Mouse (Mus musculus): ENCODE data around the gene Tspan33. TPM values are rescaled to one million over a fixed set of nuclear protein-coding genes. Genes with fewer than 3 reads are reported as not detected.

Tspan33 gene
- polyA plus RNA-seq, 1 experiment from 2014 or later, result 2.8 TPM

DNA sequence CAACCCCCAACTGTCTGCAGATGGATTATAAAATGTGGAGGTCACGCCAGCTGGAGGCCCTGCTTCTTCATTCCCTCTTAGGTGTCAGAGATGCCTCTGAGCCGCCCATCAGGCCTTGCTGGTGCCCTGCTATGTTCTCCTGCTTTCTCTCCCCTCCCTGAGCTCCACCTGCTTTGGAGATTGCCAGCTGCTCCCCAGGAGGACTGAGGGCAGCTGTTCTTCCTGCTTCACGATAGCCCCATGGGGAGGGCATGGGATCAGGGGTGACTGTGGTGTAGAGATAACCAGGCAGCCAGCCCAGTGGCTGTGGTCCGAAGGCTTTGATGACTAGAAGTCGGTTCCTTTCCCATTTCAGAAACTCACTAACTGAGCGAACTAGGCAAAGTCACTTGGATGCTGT lies 7.0 kb downstream of the Tspan33 start:
- H3K4me3 ChIP-seq, result no peak overlapping the region
- no peak overlapping the region for H3K9ac ChIP-seq
- no peak for ATAC-seq (ENCODE audit: insufficient number of reproducible peaks, insufficient read depth, low FRiP score, low TSS enrichment, low read depth)
- H3K4me2 ChIP-seq, result no peak overlapping the region
- no peaks in the 10 kb centered on the region for H3K36me3 ChIP-seq
- H3K4me1 ChIP-seq, result no peaks in the 10 kb centered on the region
- H3K27me3 ChIP-seq, result peaks cover 4% of the 10 kb centered on the region; the same call in 1 of the 2 replicates
- no peak overlapping the region for H3K27ac ChIP-seq
- WGBS, result 78% methylated on average over 6 of the region's 6 CpGs
- no peaks in the 10 kb centered on the region for H3K9me3 ChIP-seq

- Histone ChIP-seq H3K9me3 (no peaks in the 10 kb centered on the region), H3K9ac (no peak overlapping the region), H3K36me3 (no peaks in the 10 kb centered on the region), H3K4me3 (no peak overlapping the region), H3K27me3 (no peaks in the 10 kb centered on the region), H3K4me2 (no peak overlapping the region), H3K27ac (no peak overlapping the region), H3K4me1 (no peaks in the 10 kb centered on the region)
- no peak for ATAC-seq (ENCODE audit: insufficient number of reproducible peaks, insufficient read depth, low FRiP score, low TSS enrichment, low read depth)
- 88% methylated on average over 3 of the region's 3 CpGs for WGBS
Measured at GRCm38 (mm10) chr6:29702126-29702525, 8.1 kb downstream of the Tspan33 start.

DNA sequence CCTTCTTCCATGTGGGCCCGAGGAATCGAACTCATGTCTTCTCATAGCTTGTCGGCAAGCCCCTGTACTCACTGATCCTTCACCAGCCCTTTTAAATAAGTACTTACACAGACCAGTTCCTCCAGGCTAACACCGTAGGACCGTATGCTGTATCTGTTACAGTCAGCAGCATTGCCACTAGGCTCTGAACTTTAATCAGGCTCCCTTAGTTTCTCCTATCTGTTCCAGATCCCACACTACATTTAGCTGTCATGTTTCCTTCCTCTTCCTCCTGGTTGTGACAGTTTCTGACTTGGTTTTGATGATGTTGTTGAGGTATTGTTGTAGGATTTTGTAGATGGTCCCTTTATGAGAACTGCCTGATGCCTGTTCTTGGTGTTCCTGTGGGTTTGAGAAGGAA lies 10.1 kb downstream of the Tspan33 start:
- peaks cover 6% of the 10 kb centered on the region for H3K4me1 ChIP-seq
- WGBS, result 85% methylated on average over 5 of the region's 5 CpGs
- no peaks in the 10 kb centered on the region for H3K36me3 ChIP-seq
- H3K4me2 ChIP-seq, result no peak overlapping the region
- H3K9me3 ChIP-seq, result no peaks in the 10 kb centered on the region
- H3K27ac ChIP-seq, result no peak overlapping the region
- H3K4me3 ChIP-seq, result no peak overlapping the region
- H3K9ac ChIP-seq, result no peak overlapping the region
- no peaks in the 10 kb centered on the region for H3K27me3 ChIP-seq
- no peak for ATAC-seq (ENCODE audit: insufficient number of reproducible peaks, insufficient read depth, low FRiP score, low TSS enrichment, low read depth)

GRCm38 (mm10) chr6:29707902-29708301 lies 13.9 kb downstream of the Tspan33 start:
- no peak for ATAC-seq (ENCODE audit: insufficient number of reproducible peaks, insufficient read depth, low FRiP score, low TSS enrichment, low read depth)
- Histone ChIP-seq H3K27me3 (no peaks in the 10 kb centered on the region; the same call in 1 of the 2 replicates), H3K4me1 (peaks cover 19% of the 10 kb centered on the region), H3K4me3 (no peak overlapping the region), H3K9ac (no peak overlapping the region), H3K27ac (no peak overlapping the region), H3K9me3 (no peaks in the 10 kb centered on the region), H3K36me3 (no peaks in the 10 kb centered on the region), H3K4me2 (no peak overlapping the region)
- 11% methylated on average over 2 of the region's 2 CpGs for WGBS

GRCm38 (mm10) chr6:29711318-29711717 lies 17.3 kb downstream of the Tspan33 start:
- peaks cover 19% of the 10 kb centered on the region for H3K4me1 ChIP-seq
- no peaks in the 10 kb centered on the region for H3K36me3 ChIP-seq
- 24% methylated on average over 3 of the region's 3 CpGs for WGBS
- no peak overlapping the region for H3K4me3 ChIP-seq
- H3K4me2 ChIP-seq, result no peak overlapping the region
- ATAC-seq (ENCODE audit: insufficient number of reproducible peaks, insufficient read depth, low FRiP score, low TSS enrichment, low read depth), result no peak
- no peaks in the 10 kb centered on the region for H3K9me3 ChIP-seq
- H3K27ac ChIP-seq, result no peak overlapping the region
- H3K27me3 ChIP-seq, result no peaks in the 10 kb centered on the region; the same call in 1 of the 2 replicates
- no peak overlapping the region for H3K9ac ChIP-seq

GRCm38 (mm10) chr6:29712011-29712584 lies 18.1 kb downstream of the Tspan33 start:
- no peaks in the 10 kb centered on the region for H3K9me3 ChIP-seq
- ATAC-seq (ENCODE audit: insufficient number of reproducible peaks, insufficient read depth, low FRiP score, low TSS enrichment, low read depth), result no peak
- no peak overlapping the region for H3K9ac ChIP-seq
- peaks cover 2% of the 10 kb centered on the region for H3K27me3 ChIP-seq
- H3K27ac ChIP-seq, result no peak overlapping the region
- H3K36me3 ChIP-seq, result no peaks in the 10 kb centered on the region
- no peak overlapping the region for H3K4me2 ChIP-seq
- no peak overlapping the region for H3K4me3 ChIP-seq
- WGBS, result 46% methylated on average over 3 of the region's 3 CpGs
- peaks cover 19% of the 10 kb centered on the region for H3K4me1 ChIP-seq

- H3K9ac ChIP-seq, result no peak overlapping the region
- ATAC-seq (ENCODE audit: insufficient number of reproducible peaks, insufficient read depth, low FRiP score, low TSS enrichment, low read depth), result no peak
- WGBS, result 73% methylated on average over 10 of the region's 10 CpGs
- H3K36me3 ChIP-seq, result no peaks in the 10 kb centered on the region
- H3K27ac ChIP-seq, result no peak overlapping the region
- no peaks in the 10 kb centered on the region for H3K9me3 ChIP-seq
- H3K4me1 ChIP-seq, result peaks cover 30% of the 10 kb centered on the region
- no peak overlapping the region for H3K4me3 ChIP-seq
- no peak overlapping the region for H3K4me2 ChIP-seq
- H3K27me3 ChIP-seq, result peaks cover 9% of the 10 kb centered on the region
Measured at GRCm38 (mm10) chr6:29716624-29717365, 22.8 kb downstream of the Tspan33 start.

GRCm38 (mm10) chr6:29717541-29717940 lies 23.5 kb downstream of the Tspan33 start:
- H3K9me3 ChIP-seq, result no peaks in the 10 kb centered on the region
- peak overlapping the region; percentile 23; the same call in 1 of the 2 replicates for H3K4me3 ChIP-seq
- peaks cover 30% of the 10 kb centered on the region for H3K4me1 ChIP-seq
- H3K27ac ChIP-seq, result peak overlapping the region; percentile 22; the same call in 1 of the 2 replicates
- peak overlapping the region; percentile 66 for H3K4me2 ChIP-seq
- ATAC-seq (ENCODE audit: insufficient number of reproducible peaks, insufficient read depth, low FRiP score, low TSS enrichment, low read depth), result no peak
- H3K9ac ChIP-seq, result peak overlapping the region; percentile 55
- no peaks in the 10 kb centered on the region for H3K36me3 ChIP-seq
- H3K27me3 ChIP-seq, result peaks cover 9% of the 10 kb centered on the region
- WGBS, result 54% methylated on average over 10 of the region's 10 CpGs

DNA sequence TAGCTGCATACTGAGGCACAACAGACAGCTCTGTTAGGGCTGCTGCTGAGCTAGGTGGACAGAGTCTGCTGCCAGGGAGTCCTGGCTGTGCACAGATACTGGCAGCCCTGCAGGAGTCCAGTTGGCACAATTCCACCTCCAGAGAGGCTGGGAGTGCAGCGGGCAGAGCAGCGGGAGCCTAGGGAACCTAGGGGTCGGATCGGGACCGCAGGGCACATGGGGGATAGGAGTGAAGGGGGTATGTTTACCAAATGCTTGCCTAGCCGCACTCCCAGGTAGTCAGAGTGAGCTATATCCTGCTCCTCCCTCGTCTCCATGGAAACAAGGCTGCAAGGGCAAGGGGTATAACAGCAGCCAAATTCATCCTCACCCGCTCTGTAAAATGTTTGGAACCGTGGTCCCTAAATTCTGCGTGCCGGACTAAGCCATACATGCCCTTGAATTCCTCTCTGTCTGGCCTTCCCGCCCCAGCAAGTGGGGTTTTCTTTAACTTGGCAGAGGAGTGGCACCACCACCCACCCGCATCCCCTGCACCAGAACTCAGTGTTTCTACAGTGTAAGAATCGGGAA lies 24.0 kb downstream of the Tspan33 start:
- Histone ChIP-seq H3K27ac (peak overlapping the region; percentile 22; the same call in 1 of the 2 replicates), H3K4me1 (peaks cover 30% of the 10 kb centered on the region), H3K4me2 (peak overlapping the region; percentile 66), H3K27me3 (peaks cover 9% of the 10 kb centered on the region), H3K9me3 (no peaks in the 10 kb centered on the region), H3K4me3 (peak overlapping the region; percentile 23), H3K36me3 (no peaks in the 10 kb centered on the region), H3K9ac (peak overlapping the region; percentile 55)
- WGBS, result 17% methylated on average over 14 of the region's 14 CpGs
- no peak for ATAC-seq (ENCODE audit: insufficient number of reproducible peaks, insufficient read depth, low FRiP score, low TSS enrichment, low read depth)

DNA sequence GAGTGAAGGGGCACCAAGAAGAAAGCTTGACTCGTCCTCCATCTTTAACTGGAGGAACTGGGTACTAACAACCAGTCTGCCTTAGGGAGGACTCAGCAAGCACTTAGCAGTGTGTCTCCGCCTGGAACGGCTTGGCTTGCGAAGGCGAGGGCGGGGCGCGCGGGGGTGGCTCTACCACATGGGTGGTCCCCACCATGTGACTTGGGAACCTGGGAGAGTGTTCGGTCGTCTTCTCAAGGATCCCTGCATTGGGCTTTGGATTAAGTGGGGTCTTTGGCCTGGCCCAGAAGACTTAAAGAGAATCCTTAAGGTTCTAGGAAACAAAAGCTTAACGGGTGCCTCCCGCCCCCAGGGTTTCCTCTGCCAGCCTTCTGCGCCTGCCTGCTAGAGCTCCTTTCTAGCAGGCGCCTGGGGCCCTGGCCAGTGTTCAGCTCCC lies 24.9 kb downstream of the Tspan33 start:
- peak overlapping the region; percentile 77 for H3K27ac ChIP-seq
- peaks cover 9% of the 10 kb centered on the region for H3K27me3 ChIP-seq
- H3K4me2 ChIP-seq, result peak overlapping the region; percentile 66
- peak overlapping the region; percentile 39 for H3K4me3 ChIP-seq
- H3K4me1 ChIP-seq, result peaks cover 30% of the 10 kb centered on the region
- peak; percentile 67 for ATAC-seq (ENCODE audit: insufficient number of reproducible peaks, insufficient read depth, low FRiP score, low TSS enrichment, low read depth)
- 2% methylated on average over 15 of the region's 15 CpGs for WGBS
- H3K9ac ChIP-seq, result peak overlapping the region; percentile 61
- no peaks in the 10 kb centered on the region for H3K9me3 ChIP-seq
- no peaks in the 10 kb centered on the region for H3K36me3 ChIP-seq

DNA sequence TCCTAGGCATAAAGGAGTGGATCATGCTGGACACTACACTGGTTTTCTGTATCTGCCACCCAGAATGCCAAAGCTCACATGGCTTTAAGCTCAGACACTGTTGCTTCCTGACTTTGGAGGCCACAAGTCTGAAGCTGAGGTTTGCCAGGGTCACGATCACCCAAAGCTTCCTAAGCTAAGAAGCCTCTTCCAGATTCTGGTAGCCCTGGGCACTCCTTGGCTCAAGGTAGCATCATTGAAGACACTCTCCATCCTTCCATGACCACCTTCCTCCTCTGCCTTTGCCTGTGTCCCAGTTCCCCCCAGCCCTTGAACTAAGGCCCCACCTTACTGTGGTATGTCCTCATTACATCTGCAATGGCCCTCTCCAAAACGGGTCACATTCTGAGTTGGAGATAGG lies 27.9 kb downstream of the Tspan33 start:
- H3K9ac ChIP-seq, result no peak overlapping the region
- no peak overlapping the region for H3K27ac ChIP-seq
- H3K27me3 ChIP-seq, result peaks cover 9% of the 10 kb centered on the region
- H3K4me2 ChIP-seq, result no peak overlapping the region
- no peak for ATAC-seq (ENCODE audit: insufficient number of reproducible peaks, insufficient read depth, low FRiP score, low TSS enrichment, low read depth)
- no peak overlapping the region for H3K4me3 ChIP-seq
- H3K36me3 ChIP-seq, result no peaks in the 10 kb centered on the region
- no peaks in the 10 kb centered on the region for H3K9me3 ChIP-seq
- peaks cover 30% of the 10 kb centered on the region for H3K4me1 ChIP-seq
- 73% methylated on average over 2 of the region's 2 CpGs for WGBS
